30 mouse cellular contexts compared by ENCODE assay signal in the genomic region with DNA sequence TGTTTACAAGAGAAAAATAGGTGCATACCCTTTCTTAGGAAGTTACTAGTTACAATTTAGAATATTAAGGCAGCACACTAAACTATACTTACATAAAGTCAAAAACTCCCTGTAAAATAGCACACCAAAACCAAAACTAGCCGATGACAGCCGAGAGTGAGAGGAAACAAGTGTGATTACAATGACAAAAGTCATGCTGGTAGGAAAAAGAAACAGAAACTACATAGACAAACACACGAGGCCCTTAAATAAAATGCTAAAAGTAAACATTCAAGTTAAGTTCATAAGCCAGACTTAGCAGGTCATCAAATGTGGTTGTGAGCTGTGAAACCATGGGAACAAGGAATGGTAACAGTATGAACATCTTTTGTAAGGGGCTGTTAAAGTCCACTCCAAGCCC. TPM values are rescaled to one million over a fixed set of nuclear protein-coding genes. Genes with fewer than 3 reads are reported as not detected.
DNase-seq lines count a peak whose midpoint lies in the region; TF ChIP-seq lines count a peak whose summit lies in the region.
"Had no signal": no experiment of that assay in that cellular context is flagged by ENCODE, and none has a peak within 500 bp of the region (broad histone marks: within the 10 kb centered on the region; RNA-seq: fewer than 3 reads in every experiment).

No protein-coding gene starts in this region.

- WGBS in small intestine, adult 2 months: 52% methylated on average over 3 of the region's 3 CpGs

- H3K79me2 ChIP-seq in CH12.LX (replicated peaks; ENCODE audit: control insufficient read depth, extremely low read depth, insufficient read depth, poor library complexity, severe bottlenecking): peaks cover 28% of the 10 kb centered on the region

- TF ChIP-seq CTCF in CH12.LX (conservative IDR thresholded peaks at IDR 0.05 in 1 of 2, IDR thresholded peaks at IDR 0.05 in 1 of 2; ENCODE audit: low read depth in 2 of 2, low read length in 2 of 2): no peak
- TF ChIP-seq CTCF in small intestine, adult 2 months (IDR thresholded peaks at IDR 0.05; ENCODE audit: extremely low read depth, insufficient read length, insufficient replicate concordance, low read depth, low read length): no peak

- dilution Hi-C loops in CH12.LX (cut with MboI; ENCODE audit: extremely low pct_ligation_motif_present, extremely low pct_unique_long_range_greater_than_20kb, low sequenced_read_pairs): no loop called here

- in situ Hi-C loops in CH12.LX (cut with MboI; ENCODE audit: low pct_ligation_motif_present, low pct_unique_long_range_greater_than_20kb, low sequenced_read_pairs): no loop called here

- peak; percentile 40 for DNase-seq in CD4-positive, CD25-positive, alpha-beta regulatory T cell, adult 2 months (ENCODE audit: low read depth, low spot score)
- no peak for DNase-seq in CH12.LX (ENCODE audit: extremely low read depth)
- DNase-seq in induced T-regulatory cell, adult 2 months (ENCODE audit: low read depth): peak; percentile 76
- DNase-seq in layer of hippocampus, postnatal 14 days (ENCODE audit: low spot score in 2 of 2): no peak
- DNase-seq in urinary bladder, postnatal 14 days (ENCODE audit: low spot score): no peak
- no peak for DNase-seq in embryo, embryonic 10 days (ENCODE audit: low spot score)
- DNase-seq in c-Kit-positive CD71-positive TER-119-positive erythroid progenitor cells, embryonic 14.5 days (ENCODE audit: low spot score): no peak
- DNase-seq: adrenal gland, adult 8-10 months; adrenal gland, postnatal 14 days; adrenal gland, postnatal 36 days; cerebellum, adult 11 months; cerebellum, adult 18-20 months; cerebellum, adult 8-10 months; cerebellum, postnatal 10 days; cerebellum, postnatal 25 days; embryo, embryonic 11 days had no signal

- peak overlapping the region; percentile 59; the same call in 1 of the 2 replicates for H3K4me2 ChIP-seq in CH12.LX (ENCODE audit: insufficient read depth, low read depth, poor library complexity, severe bottlenecking)
- H3K4me2 ChIP-seq: embryonic facial prominence, embryonic 13.5 days; embryonic facial prominence, embryonic 15.5 days; forebrain, embryonic 12.5 days had no signal

- TF ChIP-seq RAD21 in CH12.LX (IDR thresholded peaks at IDR 0.05; ENCODE audit: low read depth, low read length): no peak

- peaks cover 20 to 63% of the 10 kb centered on the region in 2 experiments for H3K36me3 ChIP-seq in CH12.LX (replicated peaks in 1 of 2; ENCODE audit: control insufficient read depth in 1 of 2, insufficient read depth in 1 of 2, low read length in 1 of 2)
- H3K36me3 ChIP-seq in small intestine, adult 2 months (ENCODE audit: control insufficient read depth, insufficient read depth, low read length): peaks cover 37% of the 10 kb centered on the region

- H3K4me3 ChIP-seq in CH12.LX (replicated peaks in 1 of 3; ENCODE audit: low read depth in 2 of 3, low read length in 2 of 3, poor library complexity in 1 of 3): no peak overlapping the region
- no peak overlapping the region for H3K4me3 ChIP-seq in small intestine, adult 2 months (ENCODE audit: low read depth, low read length)
- H3K4me3 ChIP-seq: embryonic facial prominence, embryonic 13.5 days; embryonic facial prominence, embryonic 15.5 days; erythroblast, embryonic 14.5 days; forebrain, embryonic 10.5 days; forebrain, embryonic 12.5 days had no signal

- H3K27ac ChIP-seq in CH12.LX (ENCODE audit: insufficient read depth, low read depth): peak overlapping the region; percentile 67
- H3K27ac ChIP-seq in small intestine, adult 2 months (ENCODE audit: insufficient read depth, low read depth, low read length): 0 out of 2 replicates have a peak overlapping the region, but pooled peaks have one; percentile 39
- H3K27ac ChIP-seq: embryonic facial prominence, embryonic 13.5 days; embryonic facial prominence, embryonic 15.5 days; forebrain, embryonic 10.5 days; forebrain, embryonic 12.5 days had no signal

- no peak for TF ChIP-seq EP300 in CH12.LX (IDR thresholded peaks at IDR 0.05; ENCODE audit: low read length)

- peak overlapping the region; percentile 29; the same call in 1 of the 2 replicates for H3K9ac ChIP-seq in CH12.LX (ENCODE audit: insufficient read depth, low read depth)
- H3K9ac ChIP-seq: embryonic facial prominence, embryonic 13.5 days; embryonic facial prominence, embryonic 15.5 days; forebrain, embryonic 12.5 days had no signal

- no peak for TF ChIP-seq POLR2A in CH12.LX (IDR thresholded peaks at IDR 0.05; ENCODE audit: low read depth, low read length)
- no peak for TF ChIP-seq POLR2A in small intestine, adult 2 months (IDR thresholded peaks at IDR 0.05; ENCODE audit: low read depth, low read length)

- H3K9me3 ChIP-seq in CH12.LX (replicated peaks; ENCODE audit: low read length): peaks cover 4% of the 10 kb centered on the region
- H3K9me3 ChIP-seq: embryonic facial prominence, embryonic 13.5 days; embryonic facial prominence, embryonic 15.5 days; forebrain, embryonic 10.5 days; forebrain, embryonic 12.5 days had no signal

- no peaks in the 10 kb centered on the region for H3K27me3 ChIP-seq in CH12.LX (replicated peaks)
- no peaks in the 10 kb centered on the region for H3K27me3 ChIP-seq in small intestine, adult 2 months (ENCODE audit: control insufficient read depth, insufficient read depth, low read length)
- H3K27me3 ChIP-seq: embryonic facial prominence, embryonic 13.5 days; embryonic facial prominence, embryonic 15.5 days; forebrain, embryonic 12.5 days had no signal

- H3K4me1 ChIP-seq in CH12.LX (ENCODE audit: control insufficient read depth in 1 of 2, insufficient read depth in 2 of 2): peaks cover 0 to 26% of the 10 kb centered on the region in 2 experiments; a peak in 1 of 4 replicates
- H3K4me1 ChIP-seq in small intestine, adult 2 months (ENCODE audit: control insufficient read depth, insufficient read depth, insufficient read length, low read length): no peaks in the 10 kb centered on the region
- H3K4me1 ChIP-seq: embryonic facial prominence, embryonic 13.5 days; embryonic facial prominence, embryonic 15.5 days; forebrain, embryonic 10.5 days; forebrain, embryonic 12.5 days had no signal

TF ChIP-seq in CH12.LX, 34 proteins besides CTCF, POLR2A, EP300 and RAD21:
- no peak for TF ChIP-seq ZC3H11A (IDR thresholded peaks at IDR 0.05; ENCODE audit: low read depth, low read length)
- TF ChIP-seq MYC (IDR thresholded peaks at IDR 0.05; ENCODE audit: low read depth, low read length): 0 out of 2 replicates have a peak, but pooled peaks have one; percentile 34

RNA-seq across cellular contexts. Expression of a gene that starts 12.7 kb away (rescaled TPM):
- 28.8 and 29.2 TPM in 2 replicates for total RNA-seq in CH12.LX (2012; rRNA removed)
- total RNA-seq in CH12.LX (2014; rRNA removed): 60.1 and 73.3 TPM in 2 replicates
- 28.0 and 30.8 TPM in 2 replicates for polyA plus RNA-seq in CH12.LX (2012; ENCODE audit: insufficient read length, low read depth)
- polyA plus RNA-seq in small intestine, adult 2 months (2012; rRNA removed): 2.1 and 3.8 TPM in 2 replicates
- total RNA-seq in layer of hippocampus, postnatal 14 days (2021): 10 to 100 TPM; 83.8 to 87.8 TPM

RNA-seq across cellular contexts. Expression of a gene that starts 18.2 kb away (rescaled TPM):
- 106 and 155 TPM in 2 replicates for total RNA-seq in CH12.LX (2012; rRNA removed)
- 239 and 286 TPM in 2 replicates for total RNA-seq in CH12.LX (2014; rRNA removed)
- polyA plus RNA-seq in CH12.LX (2012; ENCODE audit: insufficient read length, low read depth): 159 and 195 TPM in 2 replicates
- polyA plus RNA-seq in small intestine, adult 2 months (2012; rRNA removed): 0.42 and 2.0 TPM in 2 replicates
- total RNA-seq in layer of hippocampus, postnatal 14 days (2021): 10 to 100 TPM; 48.1 to 55.0 TPM

RNA-seq across cellular contexts. Expression of a gene that starts 38.3 kb away (rescaled TPM):
- 56.8 and 65.0 TPM in 2 replicates for total RNA-seq in CH12.LX (2012; rRNA removed)
- total RNA-seq in CH12.LX (2014; rRNA removed): 119 and 138 TPM in 2 replicates
- polyA plus RNA-seq in CH12.LX (2012; ENCODE audit: insufficient read length, low read depth): 69.0 and 70.2 TPM in 2 replicates
- 0.03 and 0.04 TPM in 2 replicates for polyA plus RNA-seq in small intestine, adult 2 months (2012; rRNA removed)
- total RNA-seq in layer of hippocampus, postnatal 14 days (2021): not detected
- total RNA-seq: adrenal gland, adult 18-20 months; adrenal gland, postnatal 36 days; MEL had no signal
- polyA plus RNA-seq: C2C12; cortical plate, adult 2 months; embryonic facial prominence, embryonic 11.5 days; embryonic facial prominence, embryonic 13.5 days; erythroblast, embryonic 14.5 days; forebrain, embryonic 10.5 days; forebrain, embryonic 12.5 days; forebrain, embryonic 14.5 days; forebrain, embryonic 16.5 days; frontal cortex, adult 2 months had no signal

Comparison
In these comparisons a context has a peak if more than half of its experiments do, and no peak if none do; other contexts are left out.
1. DNase-seq: peak in CD4-positive, CD25-positive, alpha-beta regulatory T cell, adult 2 months (single experiment) and induced T-regulatory cell, adult 2 months (single experiment); none in CH12.LX (single experiment), layer of hippocampus, postnatal 14 days (0 of 2), urinary bladder, postnatal 14 days (single experiment), embryo, embryonic 10 days (single experiment) and c-Kit-positive CD71-positive TER-119-positive erythroid progenitor cells, embryonic 14.5 days (single experiment).
2. RNA of a gene that starts 38.3 kb away (total RNA-seq): 56.8 to 138 TPM in CH12.LX; not detected in layer of hippocampus, postnatal 14 days; every median in the first group is over 10 times any median in the second.